Mouse (Mus musculus) kidney, adult 18-20 months (tissue): ENCODE measurements around the gene Naga.

Source experiments
- DNase-seq: peaks from one replicate; pipeline ENCODE4 v3.0.0; 2021

Gene Naga

GRCm38 (mm10) chr15:82338593-82339112 lies at the start of gene Naga, which contains the start of the genes Pheta2 and Smdt1:
Gene Naga (minus strand): TSS chr15:82338925.
Gene Pheta2 (plus strand): TSS chr15:82338942.
Gene Smdt1 (plus strand): TSS chr15:82338959.
- DNase-seq, result peak; percentile 97

- DNase-seq, result no peak
Measured at GRCm38 (mm10) chr15:82385729-82386128, 47.0 kb upstream of the Naga start.

DNA sequence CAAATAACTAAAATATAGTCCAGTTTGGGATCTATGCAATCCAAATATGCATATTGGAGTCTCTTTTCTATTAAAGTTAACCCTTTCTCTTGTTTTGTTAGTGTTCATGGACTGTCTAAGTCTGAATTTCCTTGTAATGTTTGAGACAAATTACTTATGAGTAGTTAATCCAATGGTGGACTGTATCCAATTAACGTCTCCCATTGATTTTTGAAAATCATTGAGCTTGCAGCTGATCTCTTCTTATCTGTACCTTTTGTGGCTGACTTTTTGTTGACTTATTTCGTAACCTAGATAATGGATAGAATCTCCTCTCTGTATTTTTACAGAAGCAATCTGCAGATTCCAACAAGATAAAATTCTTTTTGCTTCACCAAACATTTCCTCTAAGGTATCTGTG lies 43.7 kb upstream of the Naga start:
- no peak for DNase-seq

DNA sequence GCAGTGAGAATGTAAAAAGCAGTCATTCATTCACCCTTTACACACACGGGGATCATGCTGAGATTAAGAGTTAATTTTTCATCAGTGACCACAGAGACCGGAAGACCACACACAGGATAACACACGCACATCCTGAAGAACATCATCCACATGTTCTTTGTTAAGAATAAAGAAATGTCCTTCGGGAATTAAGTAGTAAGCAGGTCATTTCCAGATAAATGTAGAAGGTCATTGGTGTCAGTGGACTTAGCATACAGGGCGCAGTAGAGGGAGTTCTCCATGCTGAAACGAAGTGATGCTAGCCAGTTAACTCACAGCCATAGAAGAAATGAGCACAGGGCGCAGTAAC lies 42.0 kb upstream of the Naga start:
- no peak for DNase-seq

DNA sequence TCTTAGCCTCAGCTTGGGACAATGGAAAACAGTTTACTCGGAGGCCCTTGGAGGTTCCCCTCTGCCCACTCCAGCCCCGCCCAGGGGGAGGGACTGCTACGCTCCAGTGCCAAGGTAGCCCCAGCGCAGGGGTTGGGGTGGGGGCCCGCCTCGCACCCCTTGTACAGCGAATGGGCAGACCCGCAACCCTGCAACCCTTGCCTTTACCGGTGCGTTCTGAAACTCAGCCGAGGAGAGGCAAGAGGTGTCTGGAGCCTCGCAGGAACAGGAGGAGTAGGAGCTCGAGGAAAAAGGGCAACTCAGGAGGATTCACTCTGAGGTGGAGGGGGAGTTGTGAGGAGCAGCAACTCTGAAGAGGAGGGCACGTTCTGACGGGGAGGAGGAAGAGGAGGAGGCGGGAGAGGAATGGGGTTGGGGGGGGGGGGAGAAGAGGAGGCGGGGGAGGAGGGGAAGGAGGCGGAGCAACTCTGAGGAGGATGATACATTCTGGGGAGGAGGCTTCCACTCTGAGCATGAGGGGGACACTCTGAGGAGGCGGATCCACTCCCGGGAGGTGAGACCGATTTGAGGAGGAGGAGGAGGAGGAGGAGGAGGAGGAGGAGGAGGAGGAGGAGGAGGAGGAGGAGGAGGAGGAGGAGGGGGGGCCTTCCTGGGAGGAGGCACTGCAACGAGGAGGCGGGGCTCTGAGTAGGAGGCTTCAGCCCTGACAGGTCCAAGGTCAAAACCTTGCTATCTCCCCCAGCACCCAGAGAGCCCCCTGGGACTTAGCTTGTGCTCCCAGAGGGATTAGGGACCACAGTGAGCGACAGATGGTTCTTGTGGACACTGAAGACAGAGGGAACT lies 41.4 kb upstream of the Naga start, which contains the start of gene Cyp2d22:
Cyp2d22 (minus strand) TSS at position 390 of the 843 bp plus-strand sequence.
- peak; percentile 80 for DNase-seq

DNA sequence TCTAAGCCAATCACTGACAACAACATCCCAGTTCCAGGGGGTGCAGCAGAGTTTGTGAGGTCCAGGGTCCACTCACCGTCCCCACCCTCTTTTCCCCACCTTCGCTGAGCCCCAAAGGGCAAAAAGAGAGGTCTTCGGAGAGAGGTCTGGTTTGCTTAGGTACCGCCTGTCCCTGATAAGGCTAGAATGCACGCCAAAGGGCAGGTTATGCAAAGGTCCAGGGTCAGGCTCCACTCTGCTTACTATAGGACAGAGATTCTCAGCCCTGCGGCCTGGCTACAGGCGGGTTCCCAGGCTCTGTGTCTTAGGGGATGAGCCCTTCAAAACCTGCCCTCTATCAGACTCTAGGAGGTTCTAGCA lies 40.8 kb upstream of the Naga start:
- no peak for DNase-seq

- peak; percentile 35 for DNase-seq
Measured at GRCm38 (mm10) chr15:82378261-82379180, 39.8 kb upstream of the Naga start.

DNA sequence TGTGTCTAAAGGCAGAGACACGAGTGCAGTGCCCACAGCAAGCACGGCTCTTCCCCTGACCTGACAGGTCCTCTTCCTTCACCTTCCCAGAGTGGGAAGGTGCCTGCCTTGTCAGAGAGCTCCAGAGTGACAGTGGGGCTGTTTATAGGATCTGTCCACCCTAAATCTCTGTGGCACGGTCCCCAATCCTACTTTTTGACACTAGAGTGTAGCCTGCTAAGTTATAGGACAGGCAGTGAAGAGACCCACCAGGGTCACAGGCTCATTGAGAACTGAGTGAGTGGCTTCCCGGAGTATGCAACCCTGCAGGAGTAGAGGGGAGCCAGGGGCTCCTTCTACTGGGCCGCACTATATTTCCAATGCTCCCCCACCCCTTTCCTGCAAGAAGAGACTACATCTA lies 39.0 kb upstream of the Naga start:
- DNase-seq, result no peak

GRCm38 (mm10) chr15:82376393-82377138 lies 37.8 kb upstream of the Naga start:
- peak; percentile 55 for DNase-seq

DNA sequence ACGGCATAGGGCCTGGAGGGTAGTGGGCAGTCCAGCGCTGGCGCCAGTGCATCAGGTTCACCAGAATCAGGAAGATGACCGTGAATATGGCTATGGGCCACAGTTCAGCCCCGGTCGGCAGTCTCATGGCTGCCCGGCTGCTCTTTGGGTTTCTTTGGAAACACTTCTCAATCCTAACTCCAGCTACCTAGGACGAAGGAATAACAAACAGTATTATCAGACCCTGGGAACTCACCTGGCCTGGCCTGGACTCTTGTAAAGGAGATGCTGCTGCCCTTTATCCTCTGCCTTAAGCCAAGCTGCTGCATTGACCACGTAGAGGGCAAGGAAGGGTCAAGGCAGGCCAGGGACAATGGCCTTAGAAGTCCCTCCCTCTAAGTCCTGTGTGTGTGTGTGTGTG lies 37.1 kb upstream of the Naga start:
- DNase-seq, result no peak

- DNase-seq, result no peak
Measured at GRCm38 (mm10) chr15:82374437-82374836, 35.7 kb upstream of the Naga start.

DNA sequence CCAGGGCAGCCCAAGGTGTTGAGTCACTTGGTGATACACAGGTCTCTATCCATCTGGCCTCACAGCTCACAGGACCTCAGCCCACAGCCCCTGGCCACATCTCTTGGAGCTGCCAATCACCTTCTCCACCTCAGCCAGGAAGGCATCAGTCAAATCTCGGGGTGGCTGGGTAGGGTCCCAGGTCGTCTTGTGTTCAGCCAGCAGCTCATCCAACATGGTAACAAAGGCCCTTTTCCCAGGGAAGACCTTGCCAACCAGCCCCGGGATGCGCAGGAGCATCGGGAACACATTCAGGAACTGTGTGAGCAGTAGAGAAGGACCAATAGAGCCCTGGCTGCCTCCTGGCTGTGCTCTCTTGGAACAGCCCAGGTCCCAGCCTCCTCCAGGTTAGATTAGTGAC lies 34.3 kb upstream of the Naga start:
- no peak for DNase-seq

DNA sequence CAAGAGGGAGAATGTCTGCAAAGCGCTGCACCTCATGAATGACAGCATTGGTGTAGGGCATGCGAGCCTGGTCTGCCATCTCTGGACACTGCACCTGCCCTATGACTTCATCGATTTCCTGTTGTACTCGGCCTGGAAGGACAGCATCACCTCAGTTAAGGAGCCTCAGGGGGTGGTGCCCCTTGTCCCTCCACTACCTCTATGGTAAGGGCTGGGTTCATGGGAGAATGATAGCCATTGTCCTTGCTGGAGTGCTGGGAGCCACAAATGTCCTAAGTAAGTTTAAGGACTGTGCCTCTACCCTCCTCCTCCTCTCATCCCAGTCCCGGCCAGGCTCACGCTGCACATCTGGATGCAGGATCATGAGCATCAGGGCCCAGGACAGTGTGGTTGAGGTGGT lies 33.7 kb upstream of the Naga start:
- DNase-seq, result no peak

DNA sequence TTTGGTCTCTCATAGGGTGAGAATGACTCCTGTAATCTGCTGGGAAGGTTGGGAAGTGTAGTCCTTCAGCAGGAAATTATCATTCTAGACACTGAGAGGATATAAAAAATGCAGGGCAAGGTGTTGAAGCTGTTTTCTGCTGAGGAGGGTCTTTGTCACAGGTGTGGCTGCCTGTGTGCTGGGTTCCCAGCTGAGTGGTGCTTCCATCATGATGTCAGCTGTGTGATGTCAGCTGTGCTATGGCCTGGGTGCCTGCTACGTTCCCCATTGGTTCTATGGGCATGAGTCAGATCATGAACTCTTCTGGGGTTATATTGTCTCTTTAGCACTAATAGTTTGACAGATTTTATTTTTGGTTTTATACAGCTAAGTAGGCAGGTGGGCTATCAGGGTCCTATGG lies 30.1 kb upstream of the Naga start:
- no peak for DNase-seq

DNA sequence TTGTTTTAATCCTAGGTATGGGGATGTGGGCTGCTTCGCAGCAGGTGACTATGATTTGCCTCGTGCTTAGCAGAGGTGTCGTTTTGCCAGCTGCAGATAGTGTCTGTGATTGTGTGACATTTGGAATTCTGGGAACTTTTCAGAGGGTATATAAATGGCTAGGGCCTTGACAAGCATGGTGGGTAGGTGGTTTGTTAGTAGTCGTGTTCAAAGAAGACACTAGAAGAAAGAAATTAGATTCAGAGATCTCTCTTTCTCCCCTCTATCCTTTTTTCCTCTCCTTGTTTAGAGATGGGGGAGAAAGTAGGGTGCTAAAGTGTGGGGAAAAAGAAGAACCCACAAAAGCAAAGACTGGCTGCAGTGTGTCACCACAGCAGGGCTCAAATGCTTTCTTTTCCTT lies 29.4 kb upstream of the Naga start:
- DNase-seq, result peak; percentile 0

DNA sequence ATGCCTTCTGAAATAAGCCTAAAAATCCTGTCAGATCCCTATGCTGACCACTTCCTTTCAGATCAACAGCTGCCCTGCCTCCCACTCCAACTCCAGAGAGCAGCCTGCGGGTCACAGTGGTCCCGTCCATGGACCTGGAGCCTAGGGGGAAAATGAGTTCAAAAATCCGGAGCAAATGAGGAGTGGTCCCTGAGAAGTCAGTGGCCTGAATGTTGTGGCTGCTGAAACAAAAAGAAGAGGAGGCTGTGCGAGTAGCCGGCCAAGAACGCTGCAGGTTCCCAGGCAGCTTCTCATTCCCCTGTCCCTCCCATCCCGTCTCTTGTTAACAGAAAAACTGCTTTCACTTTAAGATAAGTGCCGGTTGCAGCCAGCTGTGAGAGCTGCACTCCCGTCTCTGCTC lies 25.8 kb upstream of the Naga start:
- DNase-seq, result peak; percentile 15

DNA sequence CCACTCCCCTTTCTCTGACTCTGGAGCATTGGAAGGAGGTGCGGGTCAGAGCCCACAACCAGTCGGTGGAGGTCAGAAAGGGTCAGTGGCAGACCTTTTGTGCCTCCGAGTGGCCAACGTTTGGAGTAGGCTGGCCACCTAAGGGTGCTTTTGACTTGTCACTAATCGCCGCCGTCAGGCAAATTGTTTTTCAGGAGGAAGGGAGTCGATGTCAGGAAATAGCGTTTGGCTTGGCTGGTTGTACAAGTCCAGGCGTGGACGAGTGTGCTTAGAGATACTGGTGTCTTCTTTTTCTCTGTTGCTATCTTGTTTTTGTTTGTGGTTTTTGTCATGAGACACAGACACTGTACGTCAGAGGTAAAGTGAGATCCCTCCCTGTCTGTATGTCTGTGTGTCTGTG lies 25.1 kb upstream of the Naga start:
- peak; percentile 2 for DNase-seq

GRCm38 (mm10) chr15:82362234-82362633 lies 23.5 kb upstream of the Naga start:
- DNase-seq, result peak; percentile 36

DNA sequence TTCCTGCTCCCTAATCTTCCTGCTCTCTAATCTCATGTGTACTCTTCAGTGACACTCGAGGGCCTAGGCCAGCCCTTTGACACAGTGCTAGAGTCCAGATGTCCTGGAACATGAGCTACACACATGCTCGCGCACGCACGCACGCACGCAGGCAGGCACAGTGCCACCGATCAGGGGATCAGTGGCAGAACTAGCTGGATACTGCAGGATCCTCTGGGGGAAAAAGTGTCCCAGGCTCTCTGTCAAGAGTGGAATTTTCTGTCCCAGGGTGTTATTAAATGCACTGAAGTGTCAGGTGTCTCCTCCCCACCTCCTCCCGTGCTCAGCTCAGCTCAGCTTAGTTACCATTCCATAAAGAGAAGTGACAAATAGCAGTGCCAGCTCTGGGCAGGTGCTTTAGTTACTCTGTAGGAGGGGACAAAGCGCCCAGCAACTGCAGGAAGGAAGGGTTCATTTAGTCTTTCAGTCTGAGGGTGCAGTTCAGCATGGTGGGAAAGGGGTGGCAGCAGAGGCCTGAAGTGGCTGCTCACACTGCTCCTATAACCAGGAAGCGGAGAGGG lies 22.8 kb upstream of the Naga start:
- peak; percentile 57 for DNase-seq

DNA sequence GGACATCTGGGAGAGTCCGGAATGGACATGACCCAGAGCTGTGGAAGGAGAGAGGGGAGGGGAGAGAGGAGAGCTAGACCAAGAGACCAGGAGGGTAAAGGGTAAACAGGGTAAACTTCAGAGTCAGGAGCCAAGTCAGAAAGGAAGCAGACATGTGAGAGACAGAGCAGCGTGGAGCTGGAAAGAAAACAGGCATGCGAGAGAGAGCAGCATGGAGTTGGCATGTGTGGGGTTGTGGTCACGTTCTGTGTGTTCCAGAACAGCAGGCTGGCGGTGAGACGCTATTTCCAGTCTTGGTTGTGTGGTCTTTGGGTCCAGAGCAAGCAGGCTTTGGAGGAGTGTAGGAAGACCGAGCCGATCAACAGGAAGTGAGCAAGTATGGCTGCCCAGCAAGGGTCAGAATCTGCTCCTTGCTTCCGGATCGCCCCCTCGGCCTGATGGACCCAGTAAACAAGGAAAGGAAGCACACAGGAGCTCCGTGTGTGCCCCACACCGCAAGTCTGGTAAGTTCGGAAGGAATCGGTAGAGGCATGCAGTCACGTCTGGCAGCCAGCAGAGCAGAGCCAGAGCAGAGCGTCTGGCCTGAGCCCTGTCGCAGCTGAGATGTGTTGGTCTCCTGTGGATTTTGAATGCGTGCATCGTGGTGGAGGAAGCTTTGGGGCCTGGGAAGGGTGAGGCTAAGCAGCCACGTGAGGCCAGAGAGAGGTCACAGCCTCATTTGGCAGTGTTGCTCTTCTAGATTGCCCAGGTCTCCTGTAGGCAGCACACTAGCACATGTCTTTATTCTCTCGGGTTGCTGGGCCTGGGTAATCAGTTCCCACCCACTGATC lies 19.9 kb upstream of the Naga start:
- peak; percentile 70 for DNase-seq

DNA sequence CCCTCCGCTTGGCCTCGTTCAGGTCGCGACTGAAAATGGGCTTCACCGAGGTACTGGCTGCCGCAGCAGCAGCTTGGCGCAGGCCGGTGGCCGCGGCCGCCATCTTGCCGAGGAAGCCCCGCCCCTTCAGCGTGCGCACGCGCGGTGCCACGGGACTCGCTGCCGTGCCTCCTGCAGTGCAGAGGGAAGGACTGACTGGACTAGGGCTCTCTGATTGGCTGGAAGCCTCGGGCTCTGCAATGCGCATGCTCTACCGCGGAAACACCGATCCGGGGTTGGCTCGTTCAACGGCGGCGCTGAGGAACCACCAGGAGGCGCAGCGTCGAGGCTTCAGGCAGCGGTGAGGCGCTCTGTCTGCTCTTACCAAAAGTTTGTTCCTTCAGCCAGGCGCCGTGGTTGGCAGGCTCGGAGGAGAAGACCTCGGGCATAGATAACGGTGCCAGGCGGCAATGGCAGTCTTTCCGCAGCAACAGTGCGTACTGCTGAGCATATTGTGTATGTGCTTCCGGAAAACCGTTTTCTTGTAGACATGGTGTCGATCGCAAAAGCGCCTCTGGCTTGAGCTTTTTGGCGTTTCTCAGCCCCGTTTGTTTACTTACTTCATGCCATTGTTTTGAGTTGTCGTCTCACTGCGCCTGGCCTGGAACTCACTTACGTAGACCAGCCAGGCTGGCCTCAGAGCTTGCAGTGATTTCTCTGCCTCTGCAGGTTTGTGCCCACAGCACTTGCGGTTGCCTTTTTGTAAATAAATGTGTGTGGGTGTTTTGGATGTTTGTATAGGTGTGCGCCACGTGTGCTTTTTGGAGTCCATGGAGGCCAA lies 15.6 kb upstream of the Naga start, which contains the start of gene Ndufa6:
Ndufa6 (minus strand) TSS at position 197 of the 820 bp plus-strand sequence.
- peak; percentile 94 for DNase-seq
